Mouse (Mus musculus): ENCODE measurements around the gene Plcg2.

Plcg2 gene

DNA sequence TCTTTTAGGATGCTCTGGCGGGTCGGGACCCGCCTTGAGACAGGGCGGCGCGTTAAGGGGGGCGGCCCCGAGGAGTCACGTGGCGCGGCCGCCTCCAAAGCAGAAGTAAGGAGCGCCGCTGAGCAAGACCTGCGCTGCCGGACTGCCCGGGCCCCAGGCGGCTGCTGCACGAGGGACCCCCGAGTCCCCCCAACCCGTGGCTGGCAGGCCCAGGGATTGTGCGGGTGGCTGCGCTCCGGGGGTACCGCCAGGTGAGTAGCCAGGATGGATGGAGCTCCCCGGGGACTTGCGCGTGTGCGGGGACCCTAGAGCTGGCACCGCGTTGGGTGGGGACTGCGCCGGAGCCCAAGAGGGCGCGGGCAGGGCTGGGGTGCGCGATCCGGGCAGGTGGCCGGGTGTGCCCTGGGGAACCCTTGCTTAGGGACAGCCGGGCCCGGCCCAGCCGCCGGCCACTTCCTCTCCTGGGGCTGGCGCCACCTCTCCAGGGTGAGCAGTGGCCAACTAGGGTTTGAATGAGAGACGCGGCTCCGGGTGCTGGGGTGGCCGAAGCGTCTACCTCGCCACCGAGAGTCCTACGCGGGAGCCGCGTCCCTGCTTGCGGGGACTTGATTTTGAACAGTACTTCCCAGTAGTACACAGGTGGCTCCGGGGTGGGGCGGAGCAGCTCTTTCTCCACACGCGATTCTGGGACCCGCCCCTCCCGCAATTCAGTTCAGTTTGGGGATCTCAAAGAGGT is at the start of gene Plcg2:
TSS of gene Plcg2 (plus strand) at position 113 of the 736 bp plus-strand sequence.
- DNase-seq (ENCODE audit: low read depth in 1 of 2, low spot score in 2 of 2) = peak in 1 of 2 experiments; percentile 52

DNA sequence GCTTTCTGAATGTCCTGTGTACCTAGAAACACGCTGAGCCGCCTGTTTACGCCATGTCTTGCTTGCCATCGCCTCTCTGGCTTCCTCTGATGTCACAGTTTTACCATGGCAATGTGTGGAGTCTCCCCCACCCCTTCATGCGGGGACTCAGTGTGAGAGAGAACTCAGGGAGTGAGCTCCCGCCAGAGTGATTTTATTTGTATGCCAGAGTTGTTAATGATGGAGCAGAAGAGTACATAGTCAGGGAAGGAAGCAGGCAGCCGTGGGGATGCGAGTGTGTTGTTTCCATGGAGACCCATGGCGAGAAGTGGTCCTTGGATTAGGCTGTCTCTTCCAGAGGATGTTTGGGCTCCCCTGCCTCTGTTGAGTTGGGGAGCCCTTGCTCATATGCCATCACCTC is 47.0 kb upstream of the Plcg2 start:
- DNase-seq (ENCODE audit: low read depth in 1 of 2, low spot score in 2 of 2) = no peak

DNA sequence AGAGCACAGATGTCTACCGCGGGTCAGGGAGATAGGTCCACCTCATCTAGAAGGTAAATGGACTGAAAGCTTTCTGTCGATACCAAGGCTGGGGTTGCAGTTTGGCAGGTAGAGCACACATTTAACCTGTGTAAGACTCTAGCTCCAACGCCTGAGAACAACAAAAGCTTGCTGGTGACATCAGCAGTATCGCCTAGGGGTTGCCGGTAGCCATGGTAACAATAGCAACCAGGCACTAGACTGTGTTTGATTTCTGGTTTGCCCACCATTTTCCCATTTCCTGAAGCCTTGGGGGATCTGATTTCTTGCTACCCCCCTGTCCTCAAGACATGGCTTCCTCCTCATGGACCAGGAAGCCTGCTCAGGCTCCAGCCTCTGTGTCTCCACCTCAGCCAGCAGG is 44.1 kb upstream of the Plcg2 start:
- no peak for DNase-seq (ENCODE audit: low read depth in 1 of 2, low spot score in 2 of 2)

DNA sequence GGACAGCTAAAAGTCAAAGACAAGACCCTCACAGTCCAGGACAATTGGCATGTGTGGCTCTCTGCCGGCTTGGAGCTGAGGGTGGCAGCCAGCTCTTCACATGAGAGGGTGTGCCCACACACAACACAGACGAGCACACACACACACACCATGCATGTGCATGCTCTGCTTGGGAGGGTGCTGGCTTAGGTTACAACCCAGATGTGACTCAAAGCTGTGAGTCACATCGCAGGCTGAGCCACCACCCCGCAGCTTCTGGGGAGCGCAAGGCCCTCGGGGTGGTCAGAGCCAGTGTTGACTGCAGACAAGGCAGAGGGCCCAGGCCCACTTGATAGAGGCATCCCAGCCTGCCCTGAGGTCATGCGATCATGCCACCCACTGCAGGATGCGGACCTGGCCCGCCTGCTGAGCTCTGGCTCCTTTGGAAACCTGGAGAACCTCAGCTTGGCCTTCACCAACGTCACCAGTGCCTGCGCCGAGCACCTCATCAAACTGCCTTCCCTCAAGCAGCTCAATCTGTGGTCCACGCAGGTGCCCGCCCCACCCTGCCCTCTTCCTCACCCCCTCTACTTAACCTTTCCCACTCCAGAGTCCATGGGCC is 43.5 kb upstream of the Plcg2 start:
- DNase-seq (ENCODE audit: low read depth in 1 of 2, low spot score in 2 of 2) = no peak

DNA sequence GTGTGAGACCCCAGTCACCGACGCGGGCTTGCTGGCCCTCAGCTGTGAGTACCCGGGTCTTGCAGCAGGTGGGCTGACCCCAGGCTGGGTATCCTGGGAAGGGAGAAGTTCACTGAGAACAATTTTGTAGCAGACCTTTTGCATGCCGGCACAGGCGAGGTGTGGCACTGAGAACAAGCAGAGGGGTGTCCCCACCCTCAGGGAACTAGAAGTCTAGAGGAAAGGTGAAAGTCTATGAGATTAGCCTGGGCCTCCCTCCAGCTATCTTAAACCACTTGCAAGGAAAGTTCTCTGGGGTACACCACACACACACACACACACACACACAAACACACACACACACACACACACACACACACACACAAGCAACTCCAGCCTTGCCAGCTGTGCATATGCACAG is 42.4 kb upstream of the Plcg2 start:
- DNase-seq (ENCODE audit: low read depth in 1 of 2, low spot score in 2 of 2) = no peak

DNA sequence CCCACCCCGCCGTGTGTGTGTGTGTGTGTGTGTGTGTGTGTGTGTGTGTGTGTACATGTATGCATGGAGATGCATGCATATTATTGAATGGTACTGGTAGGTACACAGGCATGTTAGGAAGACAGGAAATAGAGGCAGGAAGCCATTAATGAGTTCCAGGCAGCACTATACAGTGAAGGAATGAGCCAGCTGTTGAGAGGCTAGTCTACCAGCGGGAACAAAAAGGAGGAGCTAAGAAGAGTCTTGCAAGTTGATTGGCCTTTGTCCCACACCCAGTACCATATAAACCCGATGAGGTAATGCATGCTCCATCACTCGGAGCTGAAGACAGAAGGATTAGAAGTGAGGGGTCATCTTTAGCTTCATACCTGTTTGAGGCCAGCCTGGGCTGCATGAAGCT is 39.7 kb upstream of the Plcg2 start:
- DNase-seq (ENCODE audit: low read depth in 1 of 2, low spot score in 2 of 2) = no peak

DNA sequence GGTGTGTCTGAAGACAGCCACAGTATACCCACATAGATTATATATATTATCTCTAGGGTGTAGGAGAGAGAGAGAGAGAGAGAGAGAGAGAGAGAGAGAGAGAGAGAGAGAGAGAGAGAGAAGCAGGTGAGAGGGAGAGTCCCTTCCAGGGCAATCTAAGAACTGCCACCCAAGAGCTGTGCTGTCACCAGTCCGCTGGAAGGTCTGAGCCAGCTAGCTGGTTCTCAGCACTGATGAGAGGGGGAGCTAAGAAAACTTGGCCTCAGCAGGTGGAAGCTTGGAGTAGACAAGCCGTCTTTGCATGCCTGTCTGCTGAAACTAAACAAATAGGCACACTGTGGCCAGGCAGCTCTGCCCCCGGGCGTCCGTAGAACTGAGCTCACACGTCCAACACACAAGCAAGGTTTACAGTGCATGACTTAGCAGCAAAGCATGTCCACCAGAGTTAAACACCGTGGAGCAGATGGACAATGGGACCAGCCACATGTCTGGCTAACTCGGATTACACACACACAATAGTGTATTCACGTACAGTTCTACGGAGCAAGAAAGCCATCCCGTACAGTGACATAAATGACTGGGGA is 35.3 kb upstream of the Plcg2 start:
- DNase-seq (ENCODE audit: low read depth in 1 of 2, low spot score in 2 of 2) = no peak

DNA sequence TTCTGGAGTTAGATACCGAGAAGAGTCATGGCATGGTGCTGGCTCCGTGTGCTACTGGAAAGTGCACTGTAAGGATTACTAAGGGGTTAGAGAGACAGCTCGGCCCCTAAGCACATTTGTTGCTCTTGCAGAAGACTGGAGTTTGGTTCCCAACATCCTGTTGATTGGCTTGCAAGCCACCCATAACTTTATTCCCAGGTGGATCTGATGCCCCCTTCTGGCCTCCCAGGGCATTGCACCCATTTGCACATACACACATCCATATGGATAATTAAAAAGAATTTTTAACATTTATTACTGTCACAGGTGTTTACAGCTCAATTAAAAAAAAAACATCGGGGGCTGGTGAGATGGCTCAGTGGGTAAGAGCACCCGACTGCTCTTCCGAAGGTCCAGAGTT is 33.6 kb upstream of the Plcg2 start:
- no peak for DNase-seq (ENCODE audit: low read depth in 1 of 2, low spot score in 2 of 2)

DNA sequence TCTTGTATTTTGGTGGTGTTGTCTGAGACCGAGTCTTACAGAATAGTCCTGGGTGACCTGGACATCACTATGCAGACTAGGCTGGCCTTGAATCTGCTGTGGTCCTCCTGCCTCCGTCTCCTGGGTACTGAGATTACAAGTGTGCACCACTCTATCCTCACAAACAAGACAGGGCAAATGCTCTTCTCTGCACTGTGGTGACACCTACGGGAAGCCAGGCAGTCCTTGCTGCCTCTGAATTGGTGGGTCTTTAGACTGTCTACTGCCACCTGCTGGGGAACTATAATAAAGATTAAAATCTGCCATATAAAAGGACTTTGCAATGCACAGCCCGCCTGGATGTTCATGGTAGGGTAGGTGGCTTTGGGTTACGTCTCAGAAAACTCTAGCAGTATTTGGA is 32.8 kb upstream of the Plcg2 start:
- no peak for DNase-seq (ENCODE audit: low read depth in 1 of 2, low spot score in 2 of 2)

DNA sequence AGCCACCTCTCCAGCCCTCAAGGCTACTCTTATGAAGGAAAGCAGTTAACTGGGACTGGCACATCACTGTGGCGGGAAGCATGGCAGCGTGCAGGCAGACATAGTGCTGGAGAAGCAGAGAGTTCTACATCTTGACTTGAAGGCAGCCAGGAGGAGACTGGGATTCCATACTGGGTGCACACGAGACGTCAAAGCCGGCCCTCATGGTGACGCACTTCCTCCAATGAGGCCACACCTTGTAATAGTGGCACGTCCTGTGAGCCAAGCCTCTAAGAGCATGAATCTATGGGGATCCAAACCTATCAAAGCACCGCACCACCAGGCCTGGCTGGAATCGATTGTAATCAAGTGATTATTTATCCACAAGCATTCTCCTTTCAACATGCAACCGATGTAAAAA is 30.6 kb upstream of the Plcg2 start:
- no peak for DNase-seq (ENCODE audit: low read depth in 1 of 2, low spot score in 2 of 2)

DNA sequence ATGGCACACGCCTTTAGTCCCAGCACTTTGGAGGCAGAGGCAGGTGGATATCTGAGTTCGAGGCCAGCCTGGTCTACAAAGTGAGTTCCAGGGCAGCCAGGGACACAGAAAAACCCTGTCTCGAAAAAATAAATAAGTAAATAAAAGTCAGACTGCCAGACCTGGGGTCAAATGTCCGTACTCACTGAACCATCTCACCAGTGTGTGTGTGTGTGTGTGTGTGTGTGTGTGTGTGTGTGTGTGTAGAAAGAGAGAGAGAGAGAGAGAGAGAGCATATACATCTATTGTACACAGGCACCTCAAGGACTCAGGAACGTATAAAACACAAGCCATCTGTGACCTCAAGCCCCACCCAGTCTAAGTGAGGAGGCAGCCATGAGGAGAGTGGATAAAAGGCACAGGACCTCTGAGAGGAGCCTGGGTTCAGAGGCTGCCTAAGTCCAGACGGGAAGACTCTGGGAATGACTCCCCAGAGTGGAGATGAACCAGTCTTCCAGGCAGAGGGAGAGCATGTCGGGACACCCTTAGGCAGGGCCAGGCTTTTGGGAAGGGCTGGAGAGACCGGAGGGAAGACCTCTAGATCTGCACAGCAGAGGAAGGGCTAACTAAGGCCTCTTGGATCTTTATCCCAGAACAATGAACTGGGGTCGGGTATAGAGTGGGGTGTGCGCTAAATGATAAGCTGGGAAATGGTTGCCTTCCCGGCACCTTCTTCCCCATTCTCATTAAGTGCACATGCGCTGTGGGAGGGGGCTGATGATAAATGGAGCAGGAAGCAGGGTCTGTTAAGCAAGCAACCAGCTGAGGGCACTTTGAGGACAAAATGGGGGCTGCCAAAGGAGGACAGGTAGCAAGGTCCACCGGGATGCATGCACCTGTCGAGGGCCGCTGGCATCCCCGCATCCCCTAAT is 28.4 kb upstream of the Plcg2 start:
- no peak for DNase-seq (ENCODE audit: low read depth in 1 of 2, low spot score in 2 of 2)

DNA sequence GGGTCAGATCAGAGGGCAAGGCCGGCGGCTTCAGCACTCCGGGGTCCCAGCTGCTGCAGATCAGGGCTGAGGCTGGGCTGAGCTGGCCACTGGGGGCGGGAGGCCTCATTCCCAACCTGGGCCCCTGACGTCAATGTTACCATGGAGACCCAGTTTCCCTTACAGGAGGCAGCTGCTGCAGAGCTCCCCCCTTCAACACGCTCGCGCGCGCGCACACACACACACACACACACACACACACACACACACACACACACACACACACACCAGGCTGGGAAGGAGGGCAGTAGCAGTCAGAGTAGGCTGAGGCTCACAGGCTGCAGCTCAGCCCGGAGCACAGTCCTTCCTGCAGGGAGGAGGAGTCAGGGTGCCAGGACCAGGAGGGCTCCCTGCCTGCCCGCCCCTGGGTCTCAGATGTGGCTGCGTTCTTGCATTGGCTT is 27.7 kb upstream of the Plcg2 start:
- no peak for DNase-seq (ENCODE audit: low read depth in 1 of 2, low spot score in 2 of 2)

DNA sequence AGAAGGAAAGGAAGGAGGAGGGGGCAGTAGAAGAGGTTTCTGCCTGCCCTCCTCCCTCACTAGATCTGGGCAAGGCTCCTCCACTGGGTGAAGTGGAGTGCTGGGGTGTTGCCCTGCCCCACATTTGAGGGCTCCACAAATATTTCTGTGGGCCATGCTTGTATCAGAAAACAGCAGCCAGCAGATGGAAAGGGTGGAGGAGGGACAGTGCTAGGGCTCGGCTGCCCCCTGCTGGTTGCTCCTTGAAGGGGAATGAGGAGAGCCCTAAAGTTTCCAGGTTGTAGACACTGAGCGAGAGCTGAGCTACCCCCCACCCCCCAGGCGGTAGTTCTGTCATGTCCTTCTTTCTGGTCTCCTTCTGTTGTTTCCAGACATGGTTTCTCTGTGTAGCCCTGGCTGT is 26.9 kb upstream of the Plcg2 start:
- peak in 1 of 2 experiments; percentile 54 for DNase-seq (ENCODE audit: low read depth in 1 of 2, low spot score in 2 of 2)

DNA sequence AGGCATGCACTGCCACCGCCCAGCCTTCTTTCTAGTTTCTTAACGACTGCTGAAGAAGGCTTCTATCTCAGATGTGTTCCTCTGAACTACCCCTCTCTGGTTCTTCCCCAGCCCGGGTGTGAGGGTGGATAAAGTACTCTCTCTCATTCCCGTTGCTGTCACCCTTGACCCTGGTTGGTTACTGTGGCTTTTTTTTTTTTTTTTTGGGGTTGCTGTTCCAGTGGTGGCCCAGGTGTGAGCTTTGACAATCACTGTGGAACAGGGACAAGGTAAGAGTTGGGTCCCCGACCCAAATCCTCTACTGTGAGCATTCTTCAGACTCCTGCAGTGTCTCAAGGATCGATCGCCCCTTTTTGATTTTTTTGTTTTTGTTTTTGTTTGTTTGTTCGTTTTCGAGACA is 26.4 kb upstream of the Plcg2 start:
- no peak for DNase-seq (ENCODE audit: low read depth in 1 of 2, low spot score in 2 of 2)

DNA sequence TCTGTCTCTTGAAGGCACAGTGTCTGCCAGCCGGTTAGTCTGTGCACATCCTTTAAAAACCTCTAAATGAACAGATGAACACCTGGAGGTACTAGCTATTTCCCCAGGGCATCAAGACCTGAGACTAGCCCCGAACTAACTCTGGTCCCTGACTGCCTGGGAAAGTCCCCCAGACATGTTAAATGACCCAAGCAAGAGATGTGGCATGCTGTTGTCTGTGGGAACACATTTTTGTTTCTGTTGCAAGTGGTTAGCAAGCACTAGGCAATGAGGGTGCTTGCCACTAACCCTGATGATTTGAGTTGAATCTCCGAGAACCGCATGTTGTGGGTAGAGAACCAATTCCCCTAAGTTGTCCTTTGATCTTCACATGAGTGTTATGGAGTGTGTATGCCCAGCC is 25.8 kb upstream of the Plcg2 start:
- no peak for DNase-seq (ENCODE audit: low read depth in 1 of 2, low spot score in 2 of 2)

DNA sequence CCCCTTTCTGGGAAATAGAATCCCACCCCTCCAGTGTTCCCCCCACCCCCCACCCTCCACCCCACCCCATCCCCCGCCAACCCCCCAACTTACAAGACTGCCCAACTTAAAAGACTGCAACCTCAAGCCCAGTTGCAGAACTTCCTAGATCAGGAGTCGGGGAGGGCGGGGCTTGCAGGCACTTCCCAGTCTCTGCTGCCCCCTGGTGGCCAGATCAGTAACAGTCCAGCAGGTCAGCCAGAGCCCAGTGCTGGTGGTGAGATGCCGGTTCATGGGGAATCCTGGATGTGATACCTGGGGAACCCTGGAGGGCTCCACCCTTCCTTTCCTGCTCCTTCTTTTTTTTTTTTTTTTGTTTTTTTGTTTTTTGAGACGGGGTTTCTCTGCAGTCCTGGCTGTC is 23.1 kb upstream of the Plcg2 start:
- DNase-seq (ENCODE audit: low read depth in 1 of 2, low spot score in 2 of 2) = peak; percentile 76 to 88

DNA sequence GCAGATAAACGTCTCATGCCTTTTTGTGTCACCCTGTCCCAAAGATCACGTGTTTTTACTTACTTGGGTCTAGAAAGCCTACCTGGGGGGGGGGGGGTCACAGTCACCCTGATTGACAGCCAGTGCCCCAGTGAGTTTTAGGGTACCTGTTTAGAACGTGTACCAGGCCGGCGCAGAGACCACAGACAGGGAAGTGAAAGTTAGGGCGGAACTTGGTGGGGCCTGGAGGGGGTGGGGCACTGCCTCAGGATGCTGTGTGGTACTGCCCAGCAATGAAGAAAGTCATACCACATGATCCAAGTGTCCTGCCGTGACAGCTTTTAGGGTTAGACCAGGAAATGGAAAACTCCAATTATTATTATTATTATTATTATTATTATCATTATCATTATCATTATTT is 22.3 kb upstream of the Plcg2 start:
- peak; percentile 78 to 80 for DNase-seq (ENCODE audit: low read depth in 1 of 2, low spot score in 2 of 2)

DNA sequence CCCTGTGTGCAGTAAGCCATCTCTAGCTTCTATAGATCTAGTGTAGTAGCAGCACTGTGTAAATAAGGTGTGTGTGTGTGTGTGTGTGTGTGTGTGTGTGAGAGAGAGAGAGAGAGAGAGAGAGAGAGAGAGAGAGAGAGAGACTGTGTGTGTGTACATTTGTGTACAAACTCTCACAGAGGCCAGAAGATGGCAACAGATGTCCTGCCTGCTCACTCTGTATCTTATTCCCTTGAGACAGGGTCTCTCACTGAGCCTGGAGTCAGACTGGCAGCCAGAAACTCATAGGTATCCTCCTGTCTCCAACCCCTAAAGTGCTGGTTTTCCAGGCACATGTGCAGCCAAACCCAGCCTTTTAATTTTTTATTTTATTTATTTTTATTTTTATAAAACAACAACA is 20.0 kb upstream of the Plcg2 start:
- DNase-seq (ENCODE audit: low read depth in 1 of 2, low spot score in 2 of 2) = no peak

DNA sequence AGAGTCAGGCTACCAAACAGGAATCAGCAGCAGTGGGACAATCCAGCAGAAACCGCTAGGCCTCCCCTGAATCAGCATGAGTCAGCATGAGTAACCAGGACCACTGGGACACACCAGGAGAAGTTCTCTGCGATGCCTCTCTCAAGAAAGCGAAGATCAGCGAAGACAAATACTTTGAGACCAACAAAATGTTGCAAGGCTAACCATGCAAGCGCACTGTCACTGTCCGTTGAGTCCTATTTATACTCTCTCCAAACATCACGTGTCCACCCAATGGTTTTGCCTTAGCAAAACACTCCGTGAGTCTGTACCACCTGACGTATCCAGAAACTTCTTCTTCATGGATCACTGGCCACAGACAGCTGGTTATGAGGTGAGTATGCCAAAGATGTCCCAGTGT is 18.1 kb upstream of the Plcg2 start:
- no peak for DNase-seq (ENCODE audit: low read depth in 1 of 2, low spot score in 2 of 2)

DNA sequence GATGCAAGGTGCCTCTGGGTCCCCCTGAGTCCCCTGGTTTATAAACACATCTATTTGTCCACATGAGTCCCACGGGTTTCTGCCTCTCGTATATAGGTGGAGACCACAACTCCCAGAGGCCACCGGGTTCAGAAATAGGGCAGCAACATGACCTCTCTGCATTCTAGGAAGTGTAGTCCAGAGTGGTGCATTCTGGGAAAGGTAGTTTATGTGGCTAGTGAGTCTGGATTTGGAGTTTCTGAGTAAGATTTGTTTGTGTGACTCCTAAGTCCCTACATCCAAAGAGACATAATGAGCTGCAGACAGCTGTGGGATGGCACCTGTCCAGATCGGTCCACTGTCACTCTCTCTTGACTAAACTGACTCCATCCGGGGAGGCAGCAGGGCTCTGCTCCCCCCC is 17.6 kb upstream of the Plcg2 start:
- no peak for DNase-seq (ENCODE audit: low read depth in 1 of 2, low spot score in 2 of 2)

DNA sequence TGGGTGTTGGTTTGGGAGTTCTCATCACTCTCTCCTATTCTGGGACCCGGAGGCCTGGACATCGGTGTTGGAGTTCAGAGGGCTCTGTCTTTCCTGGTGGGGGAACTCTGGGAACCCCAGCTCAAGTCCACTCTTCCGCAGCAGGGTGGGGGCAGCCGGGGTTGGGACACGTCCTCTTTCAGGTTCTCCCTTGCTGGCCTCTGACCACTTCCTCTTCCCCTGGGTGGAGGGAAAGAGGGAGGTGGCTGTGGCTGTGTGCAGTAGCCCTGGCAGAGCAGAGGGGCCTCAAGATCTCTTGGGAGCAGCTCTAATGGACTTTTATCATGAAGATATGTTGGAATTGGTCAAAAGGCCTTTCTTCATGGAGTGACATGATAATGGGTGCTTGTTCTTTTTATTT is 16.3 kb upstream of the Plcg2 start:
- peak; percentile 70 to 76 for DNase-seq (ENCODE audit: low read depth in 1 of 2, low spot score in 2 of 2)

DNA sequence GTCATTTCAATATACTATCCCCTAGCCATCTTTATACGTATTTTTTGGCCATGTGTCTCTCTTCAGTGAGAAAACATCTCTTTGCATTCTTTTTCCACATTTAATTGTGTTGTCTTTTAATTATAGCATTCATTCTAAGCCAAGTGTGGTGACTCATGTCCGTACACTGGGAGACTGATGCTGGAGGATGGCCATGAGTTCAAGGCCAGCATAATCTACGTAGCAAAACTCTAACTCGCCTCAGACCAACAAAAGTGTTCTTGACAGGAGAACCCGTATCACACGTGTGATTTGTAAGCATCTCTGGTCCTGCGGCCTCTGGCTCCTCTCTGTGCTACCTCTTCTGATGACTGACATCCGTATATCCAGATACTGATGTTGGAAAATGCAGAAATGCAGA is 13.4 kb upstream of the Plcg2 start:
- DNase-seq (ENCODE audit: low read depth in 1 of 2, low spot score in 2 of 2) = no peak

All from monocyte, adult 2 months (primary cell).